In genomic region chr11:75254252-75254912, GRCm38 (mm10) we compare ENCODE assay signal across 8 mouse cellular contexts.
DNase-seq lines count a peak whose midpoint lies in the region; ATAC-seq and TF ChIP-seq lines count a peak whose summit lies in the region.

No protein-coding gene starts in this region.

- H3K9ac ChIP-seq in liver, adult 2 months (ENCODE audit: low read depth, low read length): no peak overlapping the region
- H3K9ac ChIP-seq in neural tube, embryonic 15.5 days (replicated peaks): no peak overlapping the region

- ATAC-seq in erythroblast, adult 5-6 weeks (replicated peaks; ENCODE audit: low FRiP score, poor library complexity, severe bottlenecking): peak; percentile 96
- peak; percentile 45; the same call in 1 of the 2 replicates for ATAC-seq in neutrophil, adult 5-6 weeks (ENCODE audit: extremely low read depth, insufficient number of reproducible peaks, low FRiP score, poor library complexity, severe bottlenecking)
- ATAC-seq in neural tube, embryonic 15.5 days (ENCODE audit: low FRiP score): no peak

- no peak overlapping the region for H3K4me3 ChIP-seq in liver, adult 2 months (ENCODE audit: insufficient read depth, low read depth, low read length)
- no peak overlapping the region for H3K4me3 ChIP-seq in neural tube, embryonic 15.5 days (replicated peaks)
- H3K4me3 ChIP-seq in forebrain, embryonic 10.5 days: no peak overlapping the region

- H3K79me2 ChIP-seq in liver, adult 2 months (ENCODE audit: control insufficient read depth, insufficient read depth, low read length): no peaks in the 10 kb centered on the region; the same call in 1 of the 2 replicates

- peak; percentile 38 for DNase-seq in urinary bladder, postnatal 25 days (ENCODE audit: low spot score)
- DNase-seq in urinary bladder, postnatal 10 days (ENCODE audit: low spot score): no peak
- DNase-seq in heart, postnatal 4 days: peak; percentile 63
- no peak for DNase-seq in liver, adult 2 months (ENCODE audit: extremely low read depth, low read depth, low spot score)
- no peak for DNase-seq in forebrain, embryonic 10.5 days (ENCODE audit: extremely low spot score, low spot score)

- no peak for TF ChIP-seq POLR2A in liver, adult 2 months (IDR thresholded peaks at IDR 0.05; ENCODE audit: extremely low read depth, insufficient read depth, low read length)

- H3K36me3 ChIP-seq in liver, adult 2 months (ENCODE audit: control insufficient read depth, insufficient read depth, low read length): no peaks in the 10 kb centered on the region
- H3K36me3 ChIP-seq in neural tube, embryonic 15.5 days: no peaks in the 10 kb centered on the region
- no peaks in the 10 kb centered on the region for H3K36me3 ChIP-seq in forebrain, embryonic 10.5 days (replicated peaks)

- H3K27me3 ChIP-seq in liver, adult 2 months (ENCODE audit: control insufficient read depth, insufficient read depth, low read length): no peaks in the 10 kb centered on the region
- H3K27me3 ChIP-seq in neural tube, embryonic 15.5 days (replicated peaks): no peaks in the 10 kb centered on the region
- peaks cover 6% of the 10 kb centered on the region; the same call in 1 of the 2 replicates for H3K27me3 ChIP-seq in forebrain, embryonic 10.5 days (ENCODE audit: poor library complexity, severe bottlenecking)

- no peak overlapping the region for H3K4me2 ChIP-seq in neural tube, embryonic 15.5 days

- 0 out of 2 replicates have a peak, but pooled peaks cover 1% of the 10 kb centered on the region for H3K4me1 ChIP-seq in liver, adult 2 months (ENCODE audit: control insufficient read depth, insufficient read depth, low read length)
- peaks cover 19% of the 10 kb centered on the region for H3K4me1 ChIP-seq in neural tube, embryonic 15.5 days
- peaks cover 18% of the 10 kb centered on the region for H3K4me1 ChIP-seq in forebrain, embryonic 10.5 days

- 66% methylated on average over 13 of the region's 13 CpGs for WGBS in liver, adult 2 months
- 76% methylated on average over 13 of the region's 13 CpGs for WGBS in neural tube, embryonic 15.5 days
- 78% methylated on average over 13 of the region's 13 CpGs for WGBS in forebrain, embryonic 10.5 days

- no peaks in the 10 kb centered on the region for H3K9me3 ChIP-seq in neural tube, embryonic 15.5 days (replicated peaks)
- no peaks in the 10 kb centered on the region for H3K9me3 ChIP-seq in forebrain, embryonic 10.5 days

- TF ChIP-seq CTCF in liver, adult 2 months (IDR thresholded peaks at IDR 0.05; ENCODE audit: low read depth, low read length): peak; percentile 33; the same call in 1 of the 2 replicates

- H3K27ac ChIP-seq in liver, adult 2 months (replicated peaks; ENCODE audit: insufficient read depth, low read depth, low read length): peak overlapping the region; percentile 42
- no peak overlapping the region for H3K27ac ChIP-seq in neural tube, embryonic 15.5 days (replicated peaks)
- H3K27ac ChIP-seq in forebrain, embryonic 10.5 days: no peak overlapping the region

Comparison
In these comparisons a context has a peak if more than half of its experiments do, and no peak if none do; other contexts are left out.
1. DNase-seq: peak in urinary bladder, postnatal 25 days (single experiment) and heart, postnatal 4 days (single experiment); none in urinary bladder, postnatal 10 days (single experiment), liver, adult 2 months (single experiment) and forebrain, embryonic 10.5 days (single experiment).